Mouse (Mus musculus) forebrain, postnatal 0 days (tissue): ENCODE results near the gene Ier2. TPM values are rescaled to one million over a fixed set of nuclear protein-coding genes. Genes with fewer than 3 reads are reported as not detected.
"Not testable (repeated sequence)": the region's sequence is repeated elsewhere in the genome, so short reads cannot be mapped to it uniquely, and the experiment has no call there.

ENCODE experiments used
- ATAC-seq: fragments of 200-750 bp; cut with Nextera tagmentation; 2 replicates; pipeline ENCODE4 v1.8.0; 2017; ENCODE audit warnings: mild to moderate bottlenecking, moderate library complexity
- DNase-seq: peaks from one replicate; pipeline ENCODE4 v3.0.0-alpha.2; 2015
- H3K27ac ChIP-seq: fragments of 300-500 bp; sonication (generic); 2 replicates; pipeline ENCODE4 v1.5.1; 2014; ENCODE audit warnings: low read depth, mild to moderate bottlenecking, antibody characterized with exemption, low read length, moderate library complexity, mixed read lengths
- H3K27me3 ChIP-seq: fragments of 300-500 bp; sonication (generic); 2 replicates; pipeline ENCODE4 v1.6.1; 2014; ENCODE audit warnings: mild to moderate bottlenecking, low read length, mixed read lengths; ENCODE audit not compliant: insufficient read depth
- H3K36me3 ChIP-seq: fragments of 300-500 bp; sonication (generic); 2 replicates; pipeline ENCODE4 v1.6.1; 2014; ENCODE audit warnings: mild to moderate bottlenecking, moderate library complexity; ENCODE audit not compliant: insufficient read depth
- H3K4me1 ChIP-seq: fragments of 300-500 bp; sonication (generic); 2 replicates; pipeline ENCODE4 v1.6.1; 2014; ENCODE audit warnings: antibody characterized with exemption; ENCODE audit not compliant: insufficient read depth
- H3K4me2 ChIP-seq: fragments of 300-500 bp; sonication (generic); 2 replicates; pipeline ENCODE4 v1.6.1; 2014; ENCODE audit warnings: low read depth, mild to moderate bottlenecking, moderate library complexity
- H3K4me3 ChIP-seq: fragments of 300-500 bp; sonication (generic); 2 replicates; pipeline ENCODE4 v1.5.1; 2014; ENCODE audit warnings: low read depth, low read length, mixed read lengths
- H3K9ac ChIP-seq: fragments of 300-500 bp; sonication (generic); 2 replicates; pipeline ENCODE4 v1.6.1; 2014; ENCODE audit warnings: mild to moderate bottlenecking
- H3K9me3 ChIP-seq: fragments of 300-500 bp; sonication (generic); 2 replicates; pipeline ENCODE4 v1.6.1; 2016; ENCODE audit warnings: low read length
- CTCF ChIP-seq: sonication (generic); IDR thresholded peaks from 2 replicates; pipeline ENCODE4 v1.5.1; 2016; ENCODE audit warnings: antibody characterized with exemption, control low read depth, low read depth
- WGBS: fragments of 180-500 bp; shearing (Covaris S2); extraction: QIAGEN DNeasy Blood & Tissue Kit; methylation state at CpG from one replicate; pipeline ENCODE4 v1.1.7; 2014; 5-methylcytosine and 5-hydroxymethylcytosine counted together
- polyA plus RNA-seq: library from polyadenylated mRNA; unstranded; fragments of >200 nt; fragmentation: Nextera tagmentation; extraction: Ambion mirVana; gene quantifications from 2 replicates; pipeline ENCODE4 v1.2.1, GENCODE M21; 2015
- total RNA-seq: library from RNA; depleted of rRNA; stranded (reverse); fragments of >200 nt; gene quantifications from 2 replicates; pipeline ENCODE4 v1.2.3, GENCODE M21; 2014; rRNA removed

The Ier2 gene
- total and polyA plus RNA-seq, 2 experiments from 2014 or later = 8.5 to 19.3 TPM

DNA sequence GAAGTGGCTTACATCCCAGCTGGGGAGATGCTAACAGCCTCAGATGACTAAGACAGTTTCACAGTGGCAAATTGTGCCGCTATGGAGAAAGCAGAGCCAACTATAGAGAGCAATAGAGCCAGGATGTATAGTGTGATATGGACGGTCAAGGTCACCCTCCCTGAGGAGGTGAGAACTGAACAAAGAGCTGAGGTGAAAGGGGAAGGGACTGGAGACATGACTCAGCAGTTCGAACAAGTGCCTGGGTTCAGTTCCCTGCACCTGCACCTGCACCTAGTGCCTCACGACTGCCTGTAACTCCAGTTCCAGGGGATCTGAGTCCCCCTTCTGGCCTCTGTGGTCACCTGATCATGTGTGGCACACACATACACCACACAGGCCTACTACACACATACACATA, 32.5 kb downstream of the Ier2 start:
- H3K9me3 ChIP-seq = no peaks in the 10 kb centered on the region
- H3K27me3 ChIP-seq = no peaks in the 10 kb centered on the region
- no peak for ATAC-seq
- H3K36me3 ChIP-seq = peaks cover 23% of the 10 kb centered on the region
- DNase-seq = no peak
- TF ChIP-seq CTCF = no peak
- H3K4me3 ChIP-seq = no peak overlapping the region
- H3K27ac ChIP-seq = no peak overlapping the region
- H3K4me1 ChIP-seq = no peaks in the 10 kb centered on the region; the same call in 1 of the 2 replicates
- H3K9ac ChIP-seq = no peak overlapping the region
- no peak overlapping the region for H3K4me2 ChIP-seq
- 78% methylated on average over 4 of the region's 4 CpGs for WGBS

GRCm38 (mm10) chr8:84629586-84629985, 33.1 kb downstream of the Ier2 start:
- peaks cover 23% of the 10 kb centered on the region for H3K36me3 ChIP-seq
- H3K4me3 ChIP-seq = no peak overlapping the region
- H3K9ac ChIP-seq = no peak overlapping the region
- no peaks in the 10 kb centered on the region for H3K9me3 ChIP-seq
- ATAC-seq (no peak), DNase-seq (no peak)
- WGBS = 79% methylated on average over 11 of the region's 11 CpGs
- no peaks in the 10 kb centered on the region; the same call in 1 of the 2 replicates for H3K4me1 ChIP-seq
- no peak overlapping the region for H3K4me2 ChIP-seq
- H3K27ac ChIP-seq = no peak overlapping the region
- TF ChIP-seq CTCF = no peak
- no peaks in the 10 kb centered on the region for H3K27me3 ChIP-seq

GRCm38 (mm10) chr8:84623425-84623824, 39.2 kb downstream of the Ier2 start:
- H3K9ac ChIP-seq, H3K36me3 ChIP-seq, H3K4me2 ChIP-seq, H3K27me3 ChIP-seq, H3K9me3 ChIP-seq, H3K4me1 ChIP-seq, DNase-seq, H3K27ac ChIP-seq, H3K4me3 ChIP-seq, ATAC-seq: not testable (repeated sequence)
- WGBS = 79% methylated on average over 4 of the region's 4 CpGs

DNA sequence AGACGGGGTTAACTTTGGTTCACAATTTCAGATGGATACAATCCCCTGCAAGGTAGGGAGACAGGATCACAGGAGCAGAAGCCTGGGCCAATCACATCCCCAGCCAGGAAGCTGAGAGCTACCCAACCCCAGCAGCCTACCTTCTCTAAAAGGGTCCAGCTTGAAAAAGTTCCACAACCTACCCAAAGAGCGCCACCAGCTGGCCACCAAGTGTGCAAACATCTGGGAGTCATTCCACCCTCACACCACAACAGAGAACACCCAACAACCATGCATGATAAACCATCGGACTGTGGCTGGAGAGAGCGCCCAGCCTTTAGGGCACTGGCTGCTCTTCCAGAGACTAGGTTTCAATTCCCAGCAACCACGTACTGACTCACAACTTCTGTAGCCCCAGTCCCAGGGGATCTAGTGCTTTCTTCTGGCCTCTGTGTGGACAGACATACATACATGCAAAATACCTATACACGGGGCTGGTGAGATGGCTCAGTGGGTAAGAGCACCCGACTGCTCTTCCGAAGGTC, 41.5 kb downstream of the Ier2 start:
- H3K9me3 ChIP-seq = no peaks in the 10 kb centered on the region
- no peaks in the 10 kb centered on the region for H3K27me3 ChIP-seq
- TF ChIP-seq CTCF = 0 out of 2 replicates have a peak, but pooled peaks have one; percentile 11
- no peak for ATAC-seq
- no peak overlapping the region for H3K4me2 ChIP-seq
- no peaks in the 10 kb centered on the region for H3K4me1 ChIP-seq
- no peak overlapping the region for H3K4me3 ChIP-seq
- 79% methylated on average over 8 of the region's 8 CpGs for WGBS
- no peak overlapping the region for H3K27ac ChIP-seq
- DNase-seq = no peak
- peaks cover 5% of the 10 kb centered on the region; the same call in 1 of the 2 replicates for H3K36me3 ChIP-seq
- no peak overlapping the region for H3K9ac ChIP-seq

DNA sequence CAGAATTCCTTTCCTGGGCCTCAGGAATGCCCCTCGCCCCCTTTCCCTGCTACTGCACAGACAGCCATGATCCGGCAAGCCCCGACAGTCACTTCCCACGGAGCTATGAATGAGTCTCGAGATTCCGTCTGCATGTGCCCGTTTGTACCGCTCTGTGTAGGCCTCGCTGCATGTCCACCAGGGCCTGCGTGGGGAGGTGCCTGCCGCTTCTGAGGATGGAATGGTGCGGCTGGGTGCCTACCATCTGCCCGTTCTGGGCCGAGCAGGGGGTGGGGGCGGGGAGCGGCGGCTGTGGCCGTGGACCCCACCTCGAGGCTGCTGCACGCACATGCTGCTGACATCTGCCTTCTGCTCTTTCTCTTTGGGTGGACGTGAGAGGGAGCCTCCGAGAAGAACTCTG, 45.6 kb downstream of the Ier2 start:
- no peaks in the 10 kb centered on the region for H3K4me1 ChIP-seq
- H3K27me3 ChIP-seq = no peaks in the 10 kb centered on the region
- 50% methylated on average over 22 of the region's 22 CpGs for WGBS
- ATAC-seq (peak; percentile 26), DNase-seq (no peak)
- H3K9ac ChIP-seq = no peak overlapping the region
- peaks cover 10% of the 10 kb centered on the region for H3K36me3 ChIP-seq
- H3K4me3 ChIP-seq = no peak overlapping the region
- no peaks in the 10 kb centered on the region for H3K9me3 ChIP-seq
- H3K4me2 ChIP-seq = no peak overlapping the region
- TF ChIP-seq CTCF = no peak
- no peak overlapping the region for H3K27ac ChIP-seq

GRCm38 (mm10) chr8:84615666-84616485, 46.8 kb downstream of the Ier2 start:
- DNase-seq (no peak), ATAC-seq (no peak)
- TF ChIP-seq CTCF = no peak
- WGBS = 33% methylated on average over 22 of the region's 22 CpGs
- no peak overlapping the region for H3K4me2 ChIP-seq
- no peak overlapping the region for H3K4me3 ChIP-seq
- peaks cover 15% of the 10 kb centered on the region for H3K36me3 ChIP-seq
- no peak overlapping the region for H3K27ac ChIP-seq
- no peaks in the 10 kb centered on the region for H3K4me1 ChIP-seq
- H3K9me3 ChIP-seq = no peaks in the 10 kb centered on the region
- no peaks in the 10 kb centered on the region for H3K27me3 ChIP-seq
- H3K9ac ChIP-seq = no peak overlapping the region

DNA sequence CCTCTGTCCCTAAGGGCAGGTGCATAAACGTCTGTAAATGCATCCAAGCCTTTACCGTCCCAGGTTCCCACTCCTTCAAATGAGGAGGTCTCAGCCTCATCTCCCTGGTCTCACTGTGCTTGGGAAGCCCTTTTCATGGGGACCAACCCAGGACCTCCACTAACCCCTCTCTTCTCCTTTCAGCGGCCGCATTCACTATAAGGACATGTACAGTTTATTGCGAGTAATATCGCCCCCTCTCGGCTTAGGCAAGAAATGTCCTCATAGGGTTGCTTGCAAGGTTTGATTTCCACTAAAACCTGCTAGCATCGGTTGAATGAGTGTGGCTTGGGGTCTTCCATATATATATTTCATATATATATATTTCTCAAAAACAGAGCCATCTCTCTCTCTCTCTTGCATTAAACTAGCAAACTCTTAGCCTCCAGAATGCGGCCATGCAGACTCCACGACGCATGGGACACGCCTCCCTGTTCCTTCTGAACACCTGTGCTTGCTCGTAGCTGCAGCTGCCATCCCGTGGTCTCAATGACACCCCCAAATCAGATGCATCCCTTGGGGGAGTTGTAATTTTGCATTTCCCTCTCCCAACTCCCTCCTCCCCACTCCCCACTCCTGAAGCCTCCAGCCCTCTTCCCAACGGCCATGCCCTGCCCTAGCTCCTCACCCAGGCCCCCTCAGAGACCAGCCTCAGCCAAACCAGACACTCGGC, 48.0 kb downstream of the Ier2 start:
- DNase-seq (peak; percentile 61), ATAC-seq (0 out of 2 replicates have a peak, but pooled peaks have one; percentile 11)

More for the DNA sequence above, 48.0 kb downstream of the Ier2 start:
- H3K4me1 ChIP-seq = no peaks in the 10 kb centered on the region
- no peak overlapping the region for H3K4me3 ChIP-seq
- no peaks in the 10 kb centered on the region for H3K27me3 ChIP-seq
- 37% methylated on average over 16 of the region's 16 CpGs for WGBS
- H3K27ac ChIP-seq = no peak overlapping the region
- TF ChIP-seq CTCF = peak; percentile 60
- H3K9ac ChIP-seq = no peak overlapping the region
- no peak overlapping the region for H3K4me2 ChIP-seq
- no peaks in the 10 kb centered on the region for H3K9me3 ChIP-seq
- peaks cover 15% of the 10 kb centered on the region for H3K36me3 ChIP-seq

Other genes with a start within 250 kb of the Ier2 start
- 89.5 and 94.8 TPM in 2 replicates for gene Trmt1, start 23.5 kb upstream of the Ier2 start, total RNA-seq
- gene Trmt1, start 23.5 kb upstream of the Ier2 start, polyA plus RNA-seq = 59.8 and 67.5 TPM in 2 replicates
- 65.9 and 78.2 TPM in 2 replicates for gene Nacc1, start 25.0 kb upstream of the Ier2 start, total RNA-seq
- gene Nacc1, start 25.0 kb upstream of the Ier2 start, polyA plus RNA-seq = 14.6 and 14.7 TPM in 2 replicates
- gene Lyl1, start 38.6 kb upstream of the Ier2 start, total RNA-seq = 2.2 and 2.7 TPM in 2 replicates
- 2.4 and 2.5 TPM in 2 replicates for gene Lyl1, start 38.6 kb upstream of the Ier2 start, polyA plus RNA-seq
- not detected in 2 replicates for gene G430095P16Rik, start 60.2 kb upstream of the Ier2 start, total RNA-seq
- gene G430095P16Rik, start 60.2 kb upstream of the Ier2 start, polyA plus RNA-seq = 0.56 and 1.0 TPM in 2 replicates
- 111 and 116 TPM in 2 replicates for gene Nfix, start 137.5 kb upstream of the Ier2 start, total RNA-seq
- gene Nfix, start 137.5 kb upstream of the Ier2 start, polyA plus RNA-seq = 347 and 376 TPM in 2 replicates
- 4.7 and 6.9 TPM in 2 replicates for gene Dand5, start 160.0 kb upstream of the Ier2 start, total RNA-seq
- 8.2 and 10.0 TPM in 2 replicates for gene Dand5, start 160.0 kb upstream of the Ier2 start, polyA plus RNA-seq
- gene Gadd45gip1, start 168.7 kb upstream of the Ier2 start, total RNA-seq = 24.7 and 28.7 TPM in 2 replicates
- gene Gadd45gip1, start 168.7 kb upstream of the Ier2 start, polyA plus RNA-seq = 36.7 and 40.8 TPM in 2 replicates
- 32.2 and 55.3 TPM in 2 replicates for gene Rad23a, start 177.8 kb upstream of the Ier2 start, total RNA-seq
- gene Rad23a, start 177.8 kb upstream of the Ier2 start, polyA plus RNA-seq = 63.5 and 77.4 TPM in 2 replicates
- 470 and 505 TPM in 2 replicates for gene Calr, start 184.1 kb upstream of the Ier2 start, total RNA-seq
- gene Calr, start 184.1 kb upstream of the Ier2 start, polyA plus RNA-seq = 354 and 405 TPM in 2 replicates
- 77.1 and 91.2 TPM in 2 replicates for gene Farsa, start 194.1 kb upstream of the Ier2 start, total RNA-seq
- 100 and 103 TPM in 2 replicates for gene Farsa, start 194.1 kb upstream of the Ier2 start, polyA plus RNA-seq
- gene Syce2, start 209.3 kb upstream of the Ier2 start, total RNA-seq = 27.5 and 32.2 TPM in 2 replicates
- gene Syce2, start 209.3 kb upstream of the Ier2 start, polyA plus RNA-seq = 77.9 and 78.2 TPM in 2 replicates
- 28.9 and 31.5 TPM in 2 replicates for gene Gcdh, start 231.1 kb upstream of the Ier2 start, total RNA-seq
- gene Gcdh, start 231.1 kb upstream of the Ier2 start, polyA plus RNA-seq = 21.3 and 27.5 TPM in 2 replicates
- 0.46 TPM in 1 of 2 replicates, not detected in the other for gene Klf1, start 239.1 kb upstream of the Ier2 start, total RNA-seq
- gene Klf1, start 239.1 kb upstream of the Ier2 start, polyA plus RNA-seq = 0.50 and 0.77 TPM in 2 replicates
- gene Dnase2a, start 245.7 kb upstream of the Ier2 start, total RNA-seq = 3.6 and 3.7 TPM in 2 replicates
- gene Dnase2a, start 245.7 kb upstream of the Ier2 start, polyA plus RNA-seq = 6.3 and 7.1 TPM in 2 replicates